Mouse (Mus musculus): ENCODE data around the gene Rapgef2. TPM values are rescaled to one million over a fixed set of nuclear protein-coding genes. Genes with fewer than 3 reads are reported as not detected.
A peak's percentile ranks its signal among the peaks of the same experiment; 100 is the strongest.

The Rapgef2 gene
- total RNA-seq, 2 experiments from 2014 or later: 5.4 to 11.2 TPM

GRCm38 (mm10) chr3:79207216-79207615 is 79.1 kb downstream of the Rapgef2 start:
- ATAC-seq (replicated peaks; ENCODE audit: low FRiP score, low TSS enrichment, poor library complexity, severe bottlenecking): no peak

GRCm38 (mm10) chr3:79206524-79206923 is 79.8 kb downstream of the Rapgef2 start:
- ATAC-seq (replicated peaks; ENCODE audit: low FRiP score, low TSS enrichment, poor library complexity, severe bottlenecking): no peak

DNA sequence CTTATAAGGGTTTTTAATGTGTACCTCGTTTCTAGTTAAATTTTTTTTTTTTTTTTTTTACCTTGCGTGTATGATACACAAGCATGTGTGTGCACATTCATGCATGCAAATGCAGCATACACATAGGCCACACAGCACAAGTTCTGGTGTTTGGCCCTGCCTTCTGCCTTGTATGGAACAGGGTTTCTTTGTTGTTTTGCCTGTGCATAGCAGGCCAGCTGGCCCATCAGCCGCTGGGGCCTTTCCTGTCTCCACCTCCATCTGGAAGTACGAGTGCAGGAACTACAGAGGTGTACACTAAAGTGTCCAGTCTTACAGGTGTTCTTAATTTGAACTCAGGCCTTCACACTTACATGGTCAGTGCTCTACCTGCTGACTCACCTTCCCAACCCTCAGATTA is 80.3 kb downstream of the Rapgef2 start:
- ATAC-seq (replicated peaks; ENCODE audit: low FRiP score, low TSS enrichment, poor library complexity, severe bottlenecking): no peak

GRCm38 (mm10) chr3:79205112-79205511 is 81.2 kb downstream of the Rapgef2 start:
- ATAC-seq (replicated peaks; ENCODE audit: low FRiP score, low TSS enrichment, poor library complexity, severe bottlenecking): no peak

GRCm38 (mm10) chr3:79204261-79204660 is 82.1 kb downstream of the Rapgef2 start:
- no peak for ATAC-seq (replicated peaks; ENCODE audit: low FRiP score, low TSS enrichment, poor library complexity, severe bottlenecking)

DNA sequence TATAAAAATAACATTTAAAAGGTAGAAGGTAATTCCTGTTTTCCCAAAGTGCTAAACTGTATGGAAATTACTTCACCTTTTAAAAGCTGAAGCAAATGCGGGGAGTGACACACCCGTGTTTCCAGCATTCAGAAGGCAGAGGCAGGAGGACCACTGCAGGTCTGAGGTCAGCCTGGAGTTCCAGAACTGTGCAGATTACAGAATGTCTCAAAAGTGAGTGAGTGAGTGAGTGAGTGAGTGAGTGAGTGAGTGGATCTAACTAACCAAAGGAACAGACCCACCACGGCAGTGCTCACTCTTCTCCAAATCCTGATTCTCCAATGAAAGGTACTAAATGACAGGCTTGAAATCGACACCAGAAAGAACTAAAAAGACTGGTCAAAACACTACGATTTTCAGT is 82.5 kb downstream of the Rapgef2 start:
- ATAC-seq (replicated peaks; ENCODE audit: low FRiP score, low TSS enrichment, poor library complexity, severe bottlenecking): no peak

DNA sequence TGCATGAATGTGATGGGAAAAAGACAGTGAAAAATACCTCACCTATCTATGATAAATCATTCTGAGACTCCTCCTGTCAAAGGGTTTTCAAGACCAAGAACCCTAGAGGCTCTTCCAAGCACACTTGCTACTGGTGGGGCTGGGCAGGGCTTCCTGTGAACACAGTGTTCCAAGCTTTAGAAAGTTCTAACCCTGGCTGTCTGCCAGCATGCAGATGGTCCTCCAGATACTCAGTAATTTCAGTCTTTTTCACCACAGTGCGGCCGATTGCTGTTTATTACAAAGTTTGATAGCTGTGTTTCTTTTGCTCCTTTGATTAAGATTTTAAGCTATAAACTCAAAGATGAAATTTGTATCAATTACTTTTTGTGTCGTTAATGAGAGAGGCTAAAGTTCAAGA is 83.1 kb downstream of the Rapgef2 start:
- ATAC-seq (replicated peaks; ENCODE audit: low FRiP score, low TSS enrichment, poor library complexity, severe bottlenecking): peak; percentile 71

DNA sequence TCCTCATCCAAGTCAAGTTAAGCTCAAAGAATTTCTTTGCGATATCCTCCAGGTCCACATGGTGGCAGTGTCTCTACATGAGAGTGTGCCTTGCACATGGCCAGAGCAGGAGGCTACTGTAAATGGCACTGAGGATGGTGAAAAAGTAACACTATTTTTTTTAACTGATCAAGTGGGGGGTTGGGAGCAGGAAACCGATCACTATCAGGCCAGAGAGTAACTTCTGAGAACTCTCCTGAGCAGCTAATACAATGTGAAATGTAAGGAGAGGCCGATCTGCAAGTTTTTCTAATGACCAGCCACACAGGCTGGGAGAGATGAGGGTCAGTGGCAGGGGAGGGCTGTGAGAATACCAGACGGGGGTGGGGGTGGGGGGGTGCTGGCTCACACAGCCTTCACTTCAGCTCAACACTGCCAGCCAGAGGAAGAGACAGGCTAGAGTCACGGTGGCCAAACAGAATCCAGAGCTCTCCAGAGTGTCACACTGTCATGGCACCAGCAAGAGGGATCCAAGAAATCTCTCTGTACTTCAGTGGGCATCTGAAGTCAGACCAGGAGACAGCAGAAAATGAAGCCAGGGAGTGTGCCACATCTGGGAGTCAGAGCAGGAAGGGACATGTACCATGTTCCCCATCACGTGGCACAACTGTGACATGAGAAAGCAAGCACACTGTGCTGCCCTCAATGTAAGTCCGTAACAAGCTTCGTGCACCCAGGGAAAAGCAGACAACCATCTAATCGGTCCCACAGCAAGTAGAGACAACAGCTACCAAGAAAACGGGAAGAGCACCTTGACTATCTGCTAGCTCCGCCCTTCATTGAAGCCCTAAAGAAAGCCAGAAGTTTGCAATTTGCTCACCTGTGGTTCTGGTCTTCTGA is 83.8 kb downstream of the Rapgef2 start:
- peak; percentile 74 for ATAC-seq (replicated peaks; ENCODE audit: low FRiP score, low TSS enrichment, poor library complexity, severe bottlenecking)

DNA sequence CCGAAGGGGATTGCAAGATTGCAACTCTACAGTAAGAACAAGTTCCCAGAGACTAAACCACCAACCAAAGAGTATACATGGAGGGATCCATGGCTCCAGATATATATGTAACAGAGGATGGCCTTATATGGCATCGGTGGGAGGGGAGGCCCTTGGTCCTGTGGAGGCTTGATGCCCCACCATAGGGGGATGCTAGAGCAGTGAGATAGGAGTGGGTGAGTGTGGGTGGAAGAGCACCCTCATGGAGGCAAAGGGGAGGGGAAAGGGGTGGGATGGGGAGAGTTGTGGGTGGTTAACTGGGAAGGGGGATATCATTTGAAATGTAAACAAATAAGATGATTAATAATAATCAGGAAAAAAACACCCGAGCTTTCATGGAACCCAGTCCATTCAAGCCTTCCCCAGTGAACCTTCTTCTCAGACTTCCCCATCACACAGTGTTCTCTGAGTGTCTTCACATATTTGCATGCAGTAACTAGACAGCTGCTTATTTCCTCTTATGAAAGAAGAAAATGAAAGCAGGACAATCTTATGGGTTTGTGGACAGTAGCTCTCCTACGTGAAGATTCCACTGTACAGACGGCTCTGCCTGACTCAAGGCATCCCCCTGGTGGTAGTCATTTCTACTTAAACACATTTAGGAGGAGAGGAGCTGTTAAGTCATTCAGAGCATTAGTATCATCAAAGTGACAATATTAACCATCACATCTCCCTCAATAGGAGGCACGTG is 89.4 kb downstream of the Rapgef2 start:
- peak; percentile 83 for ATAC-seq (replicated peaks; ENCODE audit: low FRiP score, low TSS enrichment, poor library complexity, severe bottlenecking)

GRCm38 (mm10) chr3:79195280-79195679 is 91.0 kb downstream of the Rapgef2 start:
- ATAC-seq (replicated peaks; ENCODE audit: low FRiP score, low TSS enrichment, poor library complexity, severe bottlenecking): no peak

GRCm38 (mm10) chr3:79194111-79194793 is 92.1 kb downstream of the Rapgef2 start:
- no peak for ATAC-seq (replicated peaks; ENCODE audit: low FRiP score, low TSS enrichment, poor library complexity, severe bottlenecking)

GRCm38 (mm10) chr3:79193001-79193400 is 93.3 kb downstream of the Rapgef2 start:
- no peak; the same call in 1 of the 2 replicates for ATAC-seq (replicated peaks; ENCODE audit: low FRiP score, low TSS enrichment, poor library complexity, severe bottlenecking)

GRCm38 (mm10) chr3:79191981-79192380 is 94.3 kb downstream of the Rapgef2 start:
- ATAC-seq (replicated peaks; ENCODE audit: low FRiP score, low TSS enrichment, poor library complexity, severe bottlenecking): no peak

GRCm38 (mm10) chr3:79191471-79191870 is 94.8 kb downstream of the Rapgef2 start:
- no peak for ATAC-seq (replicated peaks; ENCODE audit: low FRiP score, low TSS enrichment, poor library complexity, severe bottlenecking)

DNA sequence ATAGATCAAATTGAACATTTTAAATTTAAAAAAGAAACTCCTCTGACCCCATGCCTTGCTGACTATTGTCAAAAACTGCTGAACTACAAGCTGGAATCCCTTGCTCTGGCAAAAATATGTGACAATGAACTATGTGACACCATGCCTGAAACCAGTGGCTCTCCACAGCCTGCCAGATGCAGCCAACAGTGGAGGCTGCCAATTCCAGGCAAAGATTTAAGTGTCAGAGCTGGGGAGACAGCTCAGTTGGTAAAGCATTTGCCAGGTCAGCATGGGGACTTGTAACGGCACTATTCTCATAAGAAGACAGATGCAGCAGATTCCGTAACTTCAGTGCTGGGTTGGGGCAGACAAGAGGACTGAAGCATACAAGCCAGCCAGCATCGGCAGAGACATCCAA is 95.9 kb downstream of the Rapgef2 start:
- ATAC-seq (replicated peaks; ENCODE audit: low FRiP score, low TSS enrichment, poor library complexity, severe bottlenecking): no peak

DNA sequence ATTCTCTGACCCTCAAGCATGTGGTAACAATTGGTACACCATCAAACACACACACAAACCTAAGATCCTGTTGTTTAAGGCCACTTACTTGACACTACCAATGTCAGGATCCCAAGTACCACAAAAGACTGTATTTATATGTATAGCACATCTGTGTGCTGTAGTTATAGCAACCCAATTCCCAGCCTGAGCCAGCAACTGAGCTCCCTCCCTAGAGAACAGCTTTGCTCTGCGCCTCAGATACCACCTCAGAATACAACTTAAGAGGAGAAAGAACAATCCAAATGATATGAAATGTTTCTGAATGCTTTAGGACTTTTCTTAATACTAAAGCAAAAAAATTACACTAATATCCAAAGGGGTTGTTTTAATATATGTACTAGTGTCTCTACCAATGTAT is 98.4 kb downstream of the Rapgef2 start:
- no peak for ATAC-seq (replicated peaks; ENCODE audit: low FRiP score, low TSS enrichment, poor library complexity, severe bottlenecking)

GRCm38 (mm10) chr3:79182290-79182689 is 104.0 kb downstream of the Rapgef2 start:
- no peak for ATAC-seq (replicated peaks; ENCODE audit: low FRiP score, low TSS enrichment, poor library complexity, severe bottlenecking)

DNA sequence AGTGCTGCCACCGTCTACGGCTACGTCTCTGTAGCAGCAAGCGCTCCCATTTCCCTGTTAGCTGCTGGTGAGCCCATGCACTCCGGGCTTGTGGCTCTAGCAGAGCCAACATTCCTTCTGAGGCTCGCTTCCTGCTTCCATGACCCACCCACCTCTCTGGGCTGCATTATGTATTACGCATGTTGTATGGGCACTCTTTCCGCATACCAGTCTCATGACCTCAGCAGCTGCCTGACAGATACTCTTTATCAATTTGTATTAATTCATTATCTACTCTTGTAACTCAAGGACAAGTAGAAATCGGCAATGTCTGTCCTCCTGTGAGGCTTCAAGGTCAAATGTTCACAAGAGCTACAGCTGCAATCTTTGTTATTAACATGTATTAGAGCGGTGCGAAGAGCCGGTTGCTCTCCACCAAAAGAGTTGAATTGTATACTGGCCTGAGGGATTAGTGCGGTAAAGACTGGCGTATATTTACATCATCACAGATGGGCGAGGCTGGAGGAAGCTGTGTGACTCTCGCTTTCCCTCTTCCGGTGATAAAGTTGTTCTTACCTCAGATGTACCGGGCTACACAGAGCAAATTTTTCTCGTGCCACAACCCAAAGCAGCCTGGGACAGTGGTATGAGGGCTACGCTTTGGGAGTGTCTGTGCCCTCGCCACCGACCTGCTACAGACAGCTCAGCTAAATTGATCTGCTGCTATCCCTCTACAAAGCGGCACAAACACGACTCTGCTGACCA is 104.9 kb downstream of the Rapgef2 start:
- peak; percentile 57 for ATAC-seq (replicated peaks; ENCODE audit: low FRiP score, low TSS enrichment, poor library complexity, severe bottlenecking)

GRCm38 (mm10) chr3:79180086-79180485 is 106.2 kb downstream of the Rapgef2 start:
- no peak for ATAC-seq (replicated peaks; ENCODE audit: low FRiP score, low TSS enrichment, poor library complexity, severe bottlenecking)
